Mouse (Mus musculus): Measurements from ENCODE around the gene Plpp4.

The Plpp4 gene

DNA sequence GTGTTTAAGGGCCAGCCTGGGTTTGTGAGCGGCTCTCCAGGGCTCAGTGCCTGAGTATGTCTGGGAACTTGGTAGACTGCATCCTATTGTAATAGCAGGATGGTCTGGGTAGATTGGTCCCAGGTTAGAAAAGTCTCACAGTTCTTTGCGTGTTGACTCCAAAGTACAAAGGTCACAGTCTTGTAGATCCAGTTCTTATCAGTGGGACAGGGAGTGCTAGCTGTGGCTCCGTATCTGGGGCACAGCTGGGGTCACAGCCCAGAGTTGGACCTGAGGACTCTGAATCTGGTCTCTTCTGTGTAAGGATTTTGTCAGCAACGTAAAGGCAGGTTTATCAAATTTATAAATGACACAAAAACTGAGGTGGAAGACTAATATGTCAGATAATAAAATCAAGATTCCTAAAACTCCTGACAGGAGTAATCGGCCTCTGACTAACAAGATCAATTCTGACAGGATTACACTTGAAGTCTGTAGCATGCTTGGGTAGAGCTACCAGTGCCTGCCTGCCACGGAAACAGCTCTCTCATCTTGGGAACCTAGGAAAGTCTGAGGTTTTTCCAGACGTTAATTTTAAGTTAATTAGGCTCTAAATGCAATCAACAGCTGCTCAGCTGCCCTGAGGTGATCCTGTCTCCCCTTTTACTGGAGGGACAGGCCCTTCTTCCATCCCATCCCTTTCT is 28.5 kb downstream of the Plpp4 start:
- ChIA-PET CTCF (interaction anchor here in 1 of 4 experiments (1.2 kb wide), 1 partner anchor 387 kb away, joined by 3 read pairs; no protein-coding TSS in a partner anchor), POLR2A (no interaction called here)

GRCm38 (mm10) chr7:129293211-129293610 is 36.4 kb downstream of the Plpp4 start:
- CTCF ChIA-PET: no interaction called here
- POLR2A ChIA-PET: interaction anchor here in 1 of 4 experiments (1.1 kb wide), 1 partner anchor 11 kb away, joined by 3 read pairs; no protein-coding TSS in a partner anchor

- ChIA-PET POLR2A (no interaction called here), CTCF (no interaction called here)
Measured at GRCm38 (mm10) chr7:129301622-129302021, 44.8 kb downstream of the Plpp4 start.

- CTCF ChIA-PET: no interaction called here
Measured at GRCm38 (mm10) chr7:129303356-129303755, 46.5 kb downstream of the Plpp4 start.

DNA sequence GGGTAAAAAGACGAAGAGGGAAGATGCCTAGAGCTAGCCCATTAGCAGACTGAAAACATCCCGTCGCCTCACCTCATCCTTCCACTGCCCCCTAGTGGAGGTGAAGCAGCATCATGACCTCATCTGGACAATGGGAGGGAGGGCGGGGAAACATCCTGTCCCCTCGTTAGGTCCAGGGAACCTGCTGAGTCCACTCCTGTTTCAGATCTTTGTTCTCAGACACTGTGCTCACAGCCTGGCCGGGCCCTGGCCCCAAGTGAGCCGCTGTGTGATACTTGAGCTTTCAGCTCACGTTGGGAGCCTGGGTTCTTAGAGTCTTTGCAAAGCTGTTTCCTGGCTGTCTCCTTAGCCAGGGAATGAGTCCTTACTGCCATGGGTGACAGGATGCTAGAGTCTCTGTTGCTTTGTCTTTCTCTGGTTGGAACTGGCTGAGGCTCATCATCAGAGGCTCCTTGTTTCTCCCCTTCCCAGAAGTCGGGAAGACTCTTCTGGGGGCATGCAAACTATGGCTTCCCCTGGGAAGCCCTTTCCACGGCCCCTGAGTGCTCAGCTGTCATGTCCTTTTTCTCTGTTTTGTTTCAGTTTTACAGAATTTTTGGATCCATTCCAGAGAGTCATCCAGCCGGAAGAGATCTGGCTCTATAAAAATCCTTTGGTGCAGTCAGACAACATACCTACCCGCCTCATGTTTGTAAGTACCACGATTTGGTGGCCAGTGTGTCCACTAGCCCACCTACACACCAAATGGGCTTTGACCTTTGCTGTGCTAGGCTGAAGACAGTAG is 50.4 kb downstream of the Plpp4 start:
- ChIA-PET POLR2A (interaction anchor here in 1 of 4 experiments (1.1 kb wide), 1 partner anchor 8 kb away, joined by 3 read pairs; no protein-coding TSS in a partner anchor), CTCF (interaction anchor here in 3 of 4 experiments (0.5 to 1.5 kb wide), 15 partner anchors 12 to 1718 kb away, joined by 3 to 6 read pairs (median 3); no protein-coding TSS in a partner anchor)

More at GRCm38 (mm10) chr7:129303356-129303755, 46.5 kb downstream of the Plpp4 start:
- POLR2A ChIA-PET: no interaction called here

DNA sequence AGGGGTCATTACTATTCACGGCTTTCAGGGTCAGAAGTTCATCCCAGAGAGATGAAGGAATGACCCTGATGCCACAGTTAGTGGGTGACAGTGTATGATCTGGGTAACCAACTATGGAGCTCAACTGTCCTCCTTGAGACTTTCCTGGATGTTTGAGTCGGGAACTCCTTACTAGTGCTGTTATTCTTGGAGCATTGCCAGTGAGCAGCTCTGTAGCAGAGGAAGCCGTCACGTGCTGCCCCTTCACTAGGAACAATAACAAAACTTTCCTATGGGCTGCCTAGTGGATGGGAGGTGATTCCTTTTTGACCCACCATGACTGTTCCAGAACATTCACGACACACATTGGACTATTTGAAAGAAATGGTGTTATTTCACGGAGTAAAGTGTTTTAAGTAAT is 51.8 kb downstream of the Plpp4 start:
- POLR2A ChIA-PET: no interaction called here
- CTCF ChIA-PET: no interaction called here

GRCm38 (mm10) chr7:129312521-129312920 is 55.7 kb downstream of the Plpp4 start:
- CTCF ChIA-PET: no interaction called here
- POLR2A ChIA-PET: no interaction called here

- CTCF ChIA-PET: no interaction called here
- POLR2A ChIA-PET: no interaction called here
Measured at GRCm38 (mm10) chr7:129313969-129314368, 57.1 kb downstream of the Plpp4 start.

- CTCF ChIA-PET: interaction anchor here in 1 of 4 experiments (0.6 kb wide), 1 partner anchor 250 kb away, joined by 14 read pairs; no protein-coding TSS in a partner anchor
- POLR2A ChIA-PET: no interaction called here
Measured at GRCm38 (mm10) chr7:129340096-129340495, 83.3 kb downstream of the Plpp4 start.

DNA sequence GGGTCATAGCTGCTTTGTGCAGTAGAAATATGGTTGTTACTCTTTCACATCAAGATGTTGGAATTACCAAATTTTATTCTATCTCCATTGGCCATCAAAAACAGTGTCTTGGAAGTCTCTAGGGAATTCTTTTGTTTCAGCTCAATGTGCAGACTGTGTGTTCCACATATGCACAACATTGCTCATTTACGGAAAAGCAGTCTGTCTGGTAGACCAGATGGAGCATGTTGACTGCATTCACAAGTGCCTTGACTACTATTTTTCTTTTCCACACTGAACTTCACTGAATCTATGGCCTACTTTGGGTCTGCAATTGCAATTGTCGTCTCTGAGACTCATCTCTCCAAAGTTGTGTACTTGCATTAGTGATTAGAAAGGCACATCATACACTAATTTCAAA is 98.7 kb downstream of the Plpp4 start:
- ChIA-PET POLR2A (interaction anchor here in 1 of 4 experiments (0.9 to 1.6 kb wide), 2 partner anchors 29 to 37 kb away, joined by 3 read pairs; no protein-coding TSS in a partner anchor), CTCF (no interaction called here)

GRCm38 (mm10) chr7:129375306-129375705 is 118.5 kb downstream of the Plpp4 start:
- POLR2A ChIA-PET: no interaction called here

DNA sequence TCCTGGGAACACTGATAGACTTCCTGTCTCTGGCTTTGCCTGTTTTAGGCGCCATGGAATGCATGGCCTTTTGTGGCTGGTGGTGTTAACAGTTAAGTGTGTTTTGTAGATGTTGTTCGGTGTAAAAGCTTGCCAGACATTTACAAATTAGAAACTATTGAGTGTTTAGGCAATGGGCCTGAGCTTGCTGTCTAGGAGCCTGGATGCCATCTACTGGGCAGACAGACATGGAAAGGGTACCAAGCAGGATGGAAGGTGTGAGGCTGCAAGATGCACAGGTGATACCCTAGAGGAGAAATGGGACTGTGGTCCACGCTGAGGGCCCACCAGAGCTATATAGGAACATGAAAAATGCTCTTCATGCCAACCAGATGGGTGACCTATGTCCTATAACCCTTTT is 128.3 kb downstream of the Plpp4 start:
- POLR2A ChIA-PET: interaction anchor here in 1 of 4 experiments (1.3 kb wide), 1 partner anchor 29 kb away, joined by 3 read pairs; no protein-coding TSS in a partner anchor
- CTCF ChIA-PET: interaction anchor here in 1 of 4 experiments (0.5 kb wide), 1 partner anchor 11 kb away, joined by 3 read pairs; no protein-coding TSS in a partner anchor

More at GRCm38 (mm10) chr7:129375306-129375705, 118.5 kb downstream of the Plpp4 start:
- CTCF ChIA-PET: no interaction called here

- POLR2A ChIA-PET: interaction anchor here in 1 of 4 experiments (0.5 to 1.0 kb wide), 2 partner anchors 24 to 37 kb away, joined by 3 read pairs; no protein-coding TSS in a partner anchor
- CTCF ChIA-PET: no interaction called here
Measured at GRCm38 (mm10) chr7:129392835-129393489, 136.1 kb downstream of the Plpp4 start.

DNA sequence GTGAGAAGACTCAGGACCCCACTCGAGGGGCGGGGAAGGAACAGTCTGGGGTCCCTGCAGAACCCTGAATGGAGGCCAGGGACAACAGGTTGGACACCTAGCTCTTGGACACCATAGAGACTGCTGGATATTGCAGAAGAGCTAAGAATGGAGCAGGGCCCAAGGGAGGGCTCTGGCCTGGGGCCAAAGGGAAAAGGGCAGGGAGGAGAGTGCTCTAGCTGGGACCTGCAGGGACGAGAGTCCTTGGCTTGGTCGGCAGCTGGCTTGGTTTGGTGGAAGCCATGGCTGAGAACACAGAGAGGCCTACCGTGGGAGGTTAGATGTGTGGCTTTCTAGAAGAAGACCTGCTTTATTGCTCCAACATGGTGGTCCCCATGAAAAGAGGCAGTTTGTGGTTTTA is 139.7 kb downstream of the Plpp4 start:
- ChIA-PET CTCF (no interaction called here), POLR2A (no interaction called here)

DNA sequence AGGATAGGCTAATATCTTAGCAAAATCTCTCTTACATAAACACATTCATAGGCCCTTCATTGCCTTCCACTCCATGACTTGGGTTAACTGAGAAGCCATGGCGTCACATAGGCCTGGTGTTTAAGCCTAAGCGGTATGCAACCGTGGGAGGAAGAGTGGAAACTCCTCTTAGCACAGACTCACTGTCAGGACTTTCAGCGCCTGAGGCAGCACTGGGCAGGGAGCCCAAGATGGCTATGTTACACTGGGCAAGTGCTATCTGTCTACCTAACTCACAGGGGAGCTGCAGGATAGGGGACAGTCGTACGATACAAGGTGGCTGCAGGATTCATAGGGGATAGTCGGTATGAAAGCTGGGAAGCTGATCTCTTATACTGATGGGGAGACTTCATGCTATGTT is 142.2 kb downstream of the Plpp4 start:
- ChIA-PET POLR2A (no interaction called here), CTCF (no interaction called here)

DNA sequence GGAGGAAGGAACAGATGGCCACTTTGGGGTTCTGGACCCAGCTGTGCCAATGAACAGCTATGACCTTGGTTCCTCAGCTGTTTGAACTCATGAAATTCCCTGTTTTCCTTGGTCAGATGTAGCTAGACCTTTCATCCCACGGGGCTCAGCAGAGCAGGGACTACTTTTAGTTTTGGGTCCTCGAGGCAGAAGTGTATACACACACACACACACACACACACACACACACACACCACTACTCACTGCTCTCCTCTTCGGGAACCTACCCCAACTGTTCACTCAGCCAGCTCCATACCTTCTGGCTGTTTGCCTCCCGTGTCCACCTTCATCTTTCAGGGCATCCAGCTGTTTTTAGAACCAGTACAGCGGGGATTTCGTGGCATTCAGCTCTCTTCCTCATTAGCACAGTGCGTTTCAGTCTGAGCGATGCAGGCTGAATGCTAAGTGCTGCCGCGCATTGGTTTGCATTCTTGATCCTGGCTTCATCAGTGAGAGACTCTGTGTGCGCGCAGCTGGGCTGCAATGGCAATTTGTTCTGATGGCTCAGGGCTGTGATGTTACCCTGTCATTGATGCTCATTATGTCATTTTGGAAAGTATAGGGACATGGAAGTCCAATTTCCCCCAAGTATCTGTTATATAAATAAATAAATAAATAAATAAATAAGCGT is 146.0 kb downstream of the Plpp4 start:
- CTCF ChIA-PET: no interaction called here
- POLR2A ChIA-PET: interaction anchor here in 1 of 4 experiments (2.1 to 2.4 kb wide), 2 partner anchors 12 to 20 kb away, joined by 5 to 6 read pairs; no protein-coding TSS in a partner anchor

- ChIA-PET POLR2A (interaction anchor here in 1 of 4 experiments (0.5 kb wide), 1 partner anchor 859 kb away, joined by 4 read pairs; no protein-coding TSS in a partner anchor), CTCF (interaction anchor here in 1 of 4 experiments (1.2 kb wide), 1 partner anchor 10 kb away, joined by 3 read pairs; no protein-coding TSS in a partner anchor)
Measured at GRCm38 (mm10) chr7:129406069-129406468, 149.2 kb downstream of the Plpp4 start.

DNA sequence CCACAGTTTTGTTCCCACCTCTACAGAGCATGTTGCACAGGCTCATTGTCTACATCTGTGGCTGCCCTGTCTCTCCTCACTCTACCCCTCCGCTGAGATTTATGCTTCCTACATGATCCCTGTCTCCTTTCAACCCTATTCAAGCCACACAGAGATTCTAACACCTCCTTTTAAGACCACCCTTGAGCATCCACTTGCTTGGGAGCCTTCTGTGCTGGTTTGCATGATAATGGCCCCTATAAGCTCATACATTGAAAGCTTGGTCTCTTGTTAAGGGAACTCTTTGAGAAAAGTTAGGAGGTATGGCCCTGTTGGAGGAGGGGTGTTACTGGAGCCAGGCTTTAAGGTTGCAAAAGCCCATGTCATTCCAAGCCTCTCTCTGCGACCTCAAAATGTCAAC is 155.9 kb downstream of the Plpp4 start:
- POLR2A ChIA-PET: interaction anchor here in 1 of 4 experiments (1.2 to 1.6 kb wide), 5 partner anchors 10 to 179 kb away, joined by 3 to 4 read pairs (median 3); partner anchors contain the start of gene Wdr11
- CTCF ChIA-PET: interaction anchor here in 1 of 4 experiments (0.5 kb wide), 1 partner anchor 571 kb away, joined by 3 read pairs; no protein-coding TSS in a partner anchor

DNA sequence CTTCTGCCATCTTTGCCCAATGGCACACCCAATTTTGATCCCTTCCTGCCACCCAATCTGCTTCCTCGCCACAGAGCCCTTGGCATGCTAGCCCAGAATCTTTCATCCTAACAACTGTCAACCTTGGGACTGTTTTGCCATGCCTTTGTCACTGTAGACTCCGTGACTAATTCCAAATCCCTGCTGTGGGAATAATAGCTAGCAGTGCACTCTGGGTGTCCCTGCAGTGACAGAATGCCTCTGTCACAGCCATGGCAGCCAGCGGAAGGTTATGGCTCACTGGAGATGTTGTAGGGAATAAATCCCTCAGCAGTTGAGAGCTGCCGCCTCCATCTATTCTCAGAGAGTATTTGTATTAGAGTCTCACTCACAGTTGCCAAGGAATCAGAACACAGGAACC is 158.3 kb downstream of the Plpp4 start:
- POLR2A ChIA-PET: no interaction called here
- CTCF ChIA-PET: no interaction called here

Measured in embryonic stem cell, embryonic (primary cell).